Mouse (Mus musculus) layer of hippocampus, adult 11-12 months (tissue): ENCODE data around the gene Ntn1.

Experiments used
- DNase-seq: peaks from one replicate; pipeline ENCODE4 v3.0.0; 2022; ENCODE audit warnings: low spot score

Ntn1 gene

DNA sequence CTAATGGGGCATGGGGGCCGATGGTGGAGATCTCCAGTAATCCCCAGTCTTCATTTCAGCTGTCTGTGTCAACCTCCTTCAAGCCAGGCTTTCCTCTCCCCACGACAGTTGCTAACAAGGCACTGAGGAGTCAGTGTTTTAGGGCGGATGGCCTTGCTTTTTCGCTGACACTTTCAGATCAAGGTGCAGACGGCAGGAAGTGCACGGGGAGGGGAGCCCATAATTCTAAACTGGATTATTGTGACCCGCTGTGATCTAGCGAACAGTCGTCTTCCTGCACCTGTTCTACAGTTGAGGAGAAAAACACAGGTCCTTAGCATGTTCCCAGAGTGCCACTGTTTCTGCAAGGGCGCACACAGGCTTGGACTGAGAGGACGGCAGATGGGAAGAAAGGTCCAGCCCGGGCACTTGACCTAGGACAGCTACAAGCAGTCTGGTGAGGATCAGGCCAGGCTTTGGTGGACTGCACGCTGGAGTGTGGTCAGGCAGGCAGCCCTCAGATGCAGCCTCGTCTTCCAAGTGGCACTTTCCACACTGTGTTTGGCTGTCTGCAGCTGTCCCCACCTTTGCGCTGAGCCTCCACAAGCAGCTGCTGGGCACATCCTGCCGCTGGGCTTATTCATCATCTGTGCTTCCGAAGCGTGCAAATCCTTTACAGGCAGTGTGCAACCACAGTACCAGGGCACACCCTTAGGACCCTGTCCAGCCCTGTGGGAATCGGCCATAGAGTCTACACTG is 129.7 kb downstream of the Ntn1 start:
- no peak for DNase-seq

DNA sequence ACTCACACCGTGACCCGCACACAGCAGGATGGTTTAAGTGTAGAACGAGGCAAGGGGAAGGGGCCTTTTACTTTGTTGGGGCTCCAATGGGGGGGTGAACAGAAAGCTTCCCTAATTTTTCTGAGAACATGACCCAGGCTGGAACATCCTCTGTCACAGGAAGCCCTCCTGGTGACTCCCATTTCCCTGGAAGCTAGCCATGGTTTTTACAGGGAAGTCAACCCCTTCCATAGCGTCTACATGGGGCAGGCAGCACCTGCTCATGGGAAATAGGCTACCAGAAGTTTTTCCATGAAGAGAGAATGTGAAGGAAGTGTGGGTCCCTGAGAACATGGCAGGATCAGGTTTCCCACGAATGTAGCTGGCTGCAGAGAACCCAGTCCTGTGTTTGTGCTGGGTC is 136.3 kb downstream of the Ntn1 start:
- no peak for DNase-seq

DNA sequence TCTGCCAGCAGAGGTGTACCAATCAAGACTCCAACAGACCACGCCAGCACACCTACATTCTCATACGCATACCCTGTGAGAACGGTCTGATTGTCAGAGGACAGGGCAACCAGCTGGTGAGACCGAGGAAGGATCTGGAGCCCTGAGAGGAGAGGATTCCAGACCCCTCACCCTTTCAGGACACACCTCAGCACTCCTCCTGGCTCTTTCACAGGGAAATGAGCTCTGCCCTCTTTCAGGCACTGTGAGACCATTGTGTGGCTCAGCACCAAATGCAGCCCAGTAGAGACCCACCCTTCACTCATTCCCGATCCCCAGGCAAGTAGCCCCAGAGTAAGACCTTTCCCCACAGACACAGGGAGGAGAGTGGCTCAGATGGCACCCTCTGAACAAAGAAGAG is 137.5 kb downstream of the Ntn1 start:
- DNase-seq, result no peak

DNA sequence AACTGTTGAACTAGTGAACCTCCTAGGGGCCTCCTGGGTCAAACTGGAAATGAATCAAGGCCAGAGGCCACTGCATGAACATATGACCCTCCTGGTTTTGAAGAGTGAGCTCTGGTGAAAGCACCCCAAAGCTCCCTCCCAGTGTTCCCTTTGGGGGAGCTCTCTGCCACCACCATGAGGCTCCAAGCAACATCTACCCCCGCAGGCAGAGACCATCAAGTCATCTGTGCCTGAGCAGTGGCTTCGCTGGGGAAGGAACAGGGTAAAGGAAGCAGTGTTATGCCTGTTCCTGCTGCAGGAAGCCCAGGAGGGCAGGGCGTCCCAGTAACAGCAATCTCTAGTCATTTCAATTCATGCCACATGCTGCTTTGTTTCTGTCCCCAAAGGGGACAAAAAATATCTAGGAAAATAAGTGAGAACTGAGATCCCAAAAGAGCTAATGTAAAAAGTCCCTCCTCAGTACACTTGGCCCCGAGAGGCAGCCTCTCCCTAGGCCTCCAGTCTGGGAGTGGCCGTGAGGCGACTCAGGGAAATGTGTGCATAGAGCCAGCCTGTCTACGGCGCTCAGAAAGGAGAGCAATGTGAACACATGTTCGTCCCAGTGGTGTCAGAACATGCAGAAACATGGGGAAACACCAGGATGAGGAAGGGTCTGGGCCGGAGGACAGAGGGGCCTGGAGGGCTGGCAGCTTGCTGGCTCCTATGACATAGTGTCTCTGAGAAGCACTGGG is 139.3 kb downstream of the Ntn1 start:
- no peak for DNase-seq

DNA sequence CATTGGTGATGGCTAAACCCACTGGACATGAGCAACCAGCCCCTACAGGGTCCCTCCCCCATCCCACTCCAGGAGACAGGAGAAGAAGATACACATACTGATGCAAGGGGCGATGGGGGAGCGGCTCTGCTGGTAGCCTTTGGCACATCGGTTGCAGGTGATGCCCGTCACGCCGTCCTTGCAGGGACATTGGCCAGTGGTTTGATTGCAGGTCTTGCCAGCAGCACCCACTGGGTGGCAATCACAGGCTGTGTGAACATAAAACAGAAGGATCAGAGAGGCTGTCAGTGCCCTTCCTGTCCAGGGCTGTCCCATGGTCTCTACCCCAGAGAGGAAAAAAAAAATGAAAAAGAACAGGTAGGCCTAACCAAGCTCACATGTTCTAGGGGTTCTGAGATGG is 140.2 kb downstream of the Ntn1 start:
- DNase-seq, result no peak

DNA sequence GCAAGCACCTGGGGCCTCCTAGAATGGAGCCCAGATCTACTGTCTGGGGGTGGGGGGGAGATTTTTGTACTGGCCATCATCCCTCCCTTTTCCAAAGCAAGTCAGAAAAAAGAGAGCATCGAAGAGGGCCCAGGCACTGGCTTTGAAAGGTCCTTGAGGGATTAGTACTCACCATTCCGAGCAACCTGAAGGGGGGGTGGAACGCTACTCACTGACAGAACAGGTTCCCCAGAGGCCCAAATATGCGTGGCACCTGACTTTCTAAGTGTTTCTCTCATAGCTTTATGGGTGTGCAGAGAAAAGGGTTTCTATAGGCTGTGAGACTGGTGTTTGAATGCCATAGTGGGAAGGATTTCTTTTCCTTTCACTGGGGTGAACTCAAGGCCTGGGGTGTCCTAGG is 142.1 kb downstream of the Ntn1 start:
- DNase-seq, result no peak

DNA sequence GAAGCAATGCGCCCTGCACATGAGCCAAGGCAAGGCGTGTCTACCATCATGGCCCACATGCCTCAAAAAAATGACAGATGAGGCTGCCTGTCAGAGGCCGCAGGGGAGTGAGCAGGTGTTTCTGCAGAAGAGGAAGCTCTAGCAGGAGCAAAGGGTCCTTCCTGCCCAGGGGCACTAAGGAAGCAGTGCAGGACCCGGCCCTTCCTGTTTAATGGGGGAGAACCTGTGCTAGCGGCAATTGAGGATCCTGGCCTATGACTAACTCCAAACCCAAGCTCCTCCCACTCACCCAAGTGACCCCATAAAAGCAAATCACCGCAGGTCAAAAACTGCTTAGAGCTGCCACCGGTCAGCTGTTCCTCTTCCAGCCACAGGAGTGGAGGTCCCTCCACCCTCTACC is 147.1 kb downstream of the Ntn1 start:
- DNase-seq, result no peak

DNA sequence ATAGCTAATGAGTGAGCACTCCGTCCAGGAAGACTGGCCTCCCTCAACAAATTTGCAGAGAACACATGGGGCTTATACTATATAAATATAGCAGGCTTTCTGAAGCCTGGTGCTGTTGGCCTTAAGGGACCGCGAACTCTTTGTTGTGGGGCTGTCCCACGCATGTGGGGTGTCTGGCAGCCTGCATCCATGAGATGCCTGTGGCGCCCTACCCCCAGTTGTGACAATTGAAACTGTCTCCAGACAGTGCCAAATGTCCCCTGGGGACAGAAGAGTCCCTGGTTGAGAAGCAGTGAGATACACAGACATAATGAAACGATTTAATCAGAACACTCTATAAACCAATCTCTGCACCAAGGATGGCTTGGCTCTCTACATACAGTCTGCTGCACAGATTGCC is 150.5 kb downstream of the Ntn1 start:
- DNase-seq, result no peak

DNA sequence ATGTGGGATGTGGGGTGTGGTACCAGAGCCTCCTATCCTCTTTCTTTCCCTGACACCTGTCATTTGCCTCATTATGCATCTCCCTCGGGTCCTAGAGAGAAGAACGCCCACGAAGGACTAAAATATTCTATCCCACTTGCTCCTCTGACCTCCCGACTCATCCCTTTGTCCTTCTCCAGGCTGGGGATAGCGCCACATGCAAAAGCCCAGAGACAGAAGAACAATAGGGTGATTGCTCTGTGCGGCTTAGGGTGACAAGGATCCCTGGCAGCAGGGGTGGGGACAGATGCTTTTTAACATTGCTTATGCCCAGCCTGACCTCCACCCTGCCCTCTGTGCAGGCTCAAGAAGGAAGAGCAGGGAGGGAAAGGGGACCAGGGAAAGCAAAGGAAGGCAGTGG is 152.7 kb downstream of the Ntn1 start:
- no peak for DNase-seq

DNA sequence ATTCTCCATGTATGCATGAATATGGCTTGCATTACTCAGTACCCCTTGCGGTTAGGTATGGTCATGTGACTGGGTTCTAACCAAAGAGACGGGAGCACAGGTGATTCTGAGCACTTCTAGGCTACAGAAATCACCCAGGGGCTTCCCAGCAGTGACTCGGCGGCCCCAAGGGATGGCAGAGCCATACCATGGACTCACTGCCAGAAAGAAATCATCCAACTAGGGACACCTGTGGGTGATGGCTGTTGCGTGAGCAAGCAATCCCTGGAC is 155.7 kb downstream of the Ntn1 start:
- DNase-seq, result no peak

DNA sequence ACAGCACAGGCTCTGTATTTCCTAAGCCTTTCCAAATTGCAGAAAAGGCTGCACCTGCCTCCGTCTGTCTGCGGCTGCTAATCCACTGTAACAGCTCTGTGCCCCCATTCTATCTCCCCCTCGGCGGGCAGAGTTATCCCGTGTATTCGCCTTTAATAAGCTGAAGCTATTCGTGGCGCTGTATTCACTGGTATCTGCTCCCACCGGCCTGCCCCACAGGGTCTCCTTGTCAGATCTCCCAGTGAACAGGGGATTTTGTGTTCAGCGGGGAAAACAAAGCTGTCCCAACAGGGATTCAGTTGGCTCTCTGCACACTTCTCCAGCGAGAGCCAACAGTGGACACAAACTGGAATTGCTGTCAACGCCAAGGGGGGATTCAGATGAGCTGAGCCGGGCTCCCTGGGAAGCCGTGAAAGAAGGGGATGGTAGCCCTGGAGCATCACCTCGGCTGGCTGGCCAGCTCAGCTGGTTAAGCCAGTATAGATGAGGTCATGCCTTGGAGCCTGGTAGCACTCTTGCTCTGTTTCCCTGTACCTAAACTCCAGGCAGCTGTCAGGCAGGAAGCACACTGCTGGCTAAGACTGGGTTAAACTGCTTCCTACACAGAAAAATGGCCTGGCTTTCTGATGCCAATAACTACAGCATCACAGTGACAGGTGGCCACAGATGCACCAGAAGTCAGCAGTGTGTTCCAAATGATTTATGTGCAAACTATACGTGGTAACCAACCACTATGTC is 156.2 kb downstream of the Ntn1 start:
- DNase-seq, result no peak

DNA sequence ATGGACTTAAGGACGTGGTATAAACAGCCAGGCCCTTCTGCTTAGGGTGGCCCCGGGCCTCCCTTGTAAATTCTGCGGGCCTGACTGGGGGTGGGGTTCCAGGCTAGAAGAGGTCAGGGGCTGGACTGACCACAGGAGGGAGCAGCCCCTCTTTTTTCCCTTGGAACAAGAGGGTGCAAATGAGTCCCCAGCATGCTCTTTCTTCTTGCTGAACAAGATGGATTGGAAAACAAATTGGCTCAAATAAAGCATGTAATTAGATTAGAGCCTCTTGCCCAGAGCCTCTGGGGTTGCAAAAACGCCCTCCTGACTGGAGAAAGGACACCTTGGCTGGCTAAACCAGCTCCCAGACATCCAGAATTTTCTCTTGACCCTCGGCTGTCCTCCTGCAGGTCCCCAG is 160.9 kb downstream of the Ntn1 start:
- no peak for DNase-seq

DNA sequence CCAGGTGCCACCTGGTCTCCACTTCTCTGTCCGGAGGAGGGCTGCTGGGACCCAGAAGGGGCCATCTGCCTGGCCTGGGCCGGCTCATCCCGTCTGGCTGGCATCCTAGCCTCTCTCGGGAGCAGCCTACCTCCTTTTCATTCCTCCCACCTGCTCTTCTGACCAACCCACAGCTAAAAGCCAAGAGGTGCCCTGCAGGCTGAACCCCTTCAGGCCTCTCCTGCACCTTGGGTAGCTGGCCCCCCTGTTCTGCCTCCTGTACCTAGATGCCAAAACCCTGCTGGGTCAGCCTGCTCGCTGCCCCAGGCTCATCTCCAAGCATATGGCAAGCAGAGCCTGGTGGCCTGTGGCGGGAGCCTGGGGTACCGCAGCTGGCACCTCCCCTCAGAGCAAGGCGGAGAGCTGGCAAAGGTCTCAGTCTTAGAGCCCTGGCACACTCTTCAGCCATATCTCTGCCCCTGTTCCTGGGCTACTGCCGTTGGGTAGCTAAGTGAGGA is 167.1 kb downstream of the Ntn1 start:
- DNase-seq, result no peak

DNA sequence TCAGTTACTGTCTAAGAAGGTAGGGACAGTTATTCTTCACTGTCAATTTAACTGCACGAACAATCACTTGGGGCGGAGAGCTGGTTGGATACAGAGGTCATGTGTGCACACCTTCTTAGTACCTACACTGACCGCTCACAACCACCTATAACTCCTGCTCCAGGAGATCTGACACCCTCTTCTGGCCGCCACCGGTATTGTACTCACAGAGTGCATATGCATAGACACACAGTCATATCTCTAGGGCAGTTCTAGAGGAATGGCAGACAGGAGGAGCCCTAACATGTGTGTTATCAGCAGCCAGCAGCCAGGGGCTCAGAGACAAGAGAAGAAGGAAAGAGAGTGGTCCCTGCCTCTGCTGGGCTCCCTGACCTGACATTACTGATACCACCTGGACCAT is 169.1 kb downstream of the Ntn1 start:
- DNase-seq, result no peak

DNA sequence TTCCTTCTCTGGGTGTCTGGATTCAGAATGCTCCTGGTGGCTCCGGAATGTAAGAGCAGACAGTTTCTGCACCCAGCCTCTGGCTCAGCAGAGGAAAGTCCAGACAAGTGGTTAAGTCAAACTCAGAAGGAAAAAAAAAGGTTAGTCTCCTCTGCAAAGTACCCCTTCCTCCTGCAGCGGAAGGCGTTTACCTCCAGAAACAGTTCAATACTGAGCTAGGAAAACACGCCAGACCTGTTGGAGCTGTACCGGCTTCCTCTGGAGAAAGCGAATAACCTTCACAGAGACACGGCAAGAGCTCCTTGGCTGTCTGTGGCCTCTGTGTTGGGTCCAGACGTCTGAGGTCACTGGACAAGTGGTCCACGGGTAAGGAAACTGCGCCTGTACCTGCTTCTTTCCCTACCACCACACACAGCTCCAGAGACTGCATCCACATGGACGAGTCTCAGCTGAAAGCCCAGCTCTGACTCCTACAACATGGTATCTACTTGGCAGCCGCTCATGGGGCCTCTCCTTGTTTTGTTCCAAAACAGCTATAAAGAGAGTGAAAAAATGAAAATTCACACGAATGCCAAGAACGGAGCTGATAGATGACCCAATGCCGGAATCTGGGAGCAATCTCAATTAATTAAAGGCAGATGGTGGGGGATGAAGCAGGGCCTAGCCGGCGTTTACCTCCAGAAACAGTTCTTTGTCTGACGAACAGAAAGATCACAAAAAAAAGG is 171.5 kb downstream of the Ntn1 start:
- no peak for DNase-seq

DNA sequence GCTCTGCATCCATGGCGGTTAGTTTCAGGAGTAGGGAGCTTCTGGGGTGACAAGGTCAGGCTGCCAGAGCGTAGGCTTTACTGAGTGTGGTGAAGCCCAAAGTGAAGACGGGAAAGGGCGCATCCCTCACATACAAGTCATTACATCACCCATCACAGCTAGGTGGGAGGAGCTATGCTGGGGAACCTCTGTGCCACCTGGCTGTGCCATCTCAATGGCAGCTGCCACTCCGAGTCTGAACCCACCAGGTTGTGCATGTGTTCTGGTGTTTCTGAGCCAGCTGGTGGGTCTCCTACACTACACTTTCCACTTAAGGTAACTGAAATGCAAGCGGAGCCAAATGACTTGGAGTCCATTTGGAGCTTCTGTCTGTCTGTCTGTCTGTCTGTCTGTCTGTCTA is 172.8 kb downstream of the Ntn1 start:
- no peak for DNase-seq

DNA sequence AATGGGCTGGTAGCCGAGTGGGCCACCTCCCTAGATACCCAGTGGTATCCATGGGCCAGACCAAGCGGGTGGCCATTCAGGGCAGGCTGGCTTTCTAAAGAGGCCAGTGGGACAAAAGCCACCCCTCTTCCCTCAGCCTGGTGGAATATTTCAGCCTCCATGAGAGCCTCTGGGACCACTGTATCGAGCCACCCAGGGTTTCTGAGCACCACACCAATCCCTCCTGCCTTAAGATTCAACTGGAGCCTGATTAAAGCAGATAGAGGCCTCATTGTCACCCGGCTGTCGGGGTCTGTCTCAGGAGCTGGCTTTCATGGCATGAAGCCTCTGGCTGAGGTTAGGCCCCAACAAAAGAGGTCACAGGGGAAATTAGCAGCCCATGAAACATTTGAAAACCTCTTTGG is 174.0 kb downstream of the Ntn1 start:
- DNase-seq, result no peak

DNA sequence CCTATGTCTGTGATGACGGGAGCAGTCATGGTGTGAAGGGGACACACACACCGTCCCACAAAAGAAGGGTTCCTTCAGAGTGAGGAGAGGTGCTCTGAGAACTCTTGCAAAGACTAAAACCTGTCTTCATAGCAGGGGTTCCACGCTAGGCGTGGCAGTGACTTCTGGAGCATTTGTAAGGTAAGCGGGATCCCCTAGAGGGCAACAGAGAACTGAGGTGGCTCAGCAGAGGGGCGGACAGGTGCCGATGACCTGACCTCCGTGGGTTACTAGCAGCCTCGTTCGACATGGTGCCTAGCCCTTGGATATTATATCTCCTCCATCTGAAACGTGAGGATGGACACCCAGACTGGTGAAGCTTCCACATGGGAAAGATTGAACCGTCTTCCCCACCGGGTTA is 177.5 kb downstream of the Ntn1 start:
- no peak for DNase-seq

DNA sequence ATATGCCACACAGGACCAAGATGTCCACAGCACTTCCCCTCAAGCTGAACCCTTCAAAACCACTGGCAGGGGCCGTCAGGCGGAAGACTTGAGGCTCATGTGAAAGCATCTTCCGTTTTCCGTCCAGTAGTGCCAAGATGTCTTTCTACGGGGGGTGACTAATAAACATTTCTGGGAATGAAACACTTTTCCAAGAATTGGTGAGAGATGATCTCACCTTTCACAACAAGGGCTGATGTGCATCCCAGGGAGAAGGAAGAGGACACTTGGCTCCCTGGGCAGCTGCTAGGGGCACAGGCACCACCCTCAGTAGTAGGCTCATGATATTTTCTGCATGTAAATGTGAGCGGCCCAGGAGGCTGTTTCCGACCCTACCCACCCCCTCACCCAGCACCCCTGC is 178.4 kb downstream of the Ntn1 start:
- no peak for DNase-seq

DNA sequence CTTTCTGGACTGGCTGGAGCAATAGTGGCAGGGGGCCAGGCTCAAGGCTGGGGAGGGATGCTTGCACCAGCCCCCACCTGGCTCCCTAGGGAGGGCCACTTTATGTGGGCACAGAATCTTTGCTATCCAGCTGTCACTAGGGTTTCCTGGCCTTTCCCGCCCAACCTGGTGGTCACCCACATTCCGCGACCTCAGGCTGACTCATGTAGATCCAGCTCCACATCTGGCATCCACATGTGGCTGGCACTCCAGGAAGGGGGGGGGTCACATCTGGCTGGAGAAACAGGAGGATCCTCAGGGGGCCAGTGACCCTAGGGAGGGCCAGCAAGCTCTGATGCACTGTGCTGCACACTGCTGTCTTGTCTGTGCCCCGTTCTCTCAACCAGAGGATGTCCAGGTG is 179.9 kb downstream of the Ntn1 start:
- no peak for DNase-seq

DNA sequence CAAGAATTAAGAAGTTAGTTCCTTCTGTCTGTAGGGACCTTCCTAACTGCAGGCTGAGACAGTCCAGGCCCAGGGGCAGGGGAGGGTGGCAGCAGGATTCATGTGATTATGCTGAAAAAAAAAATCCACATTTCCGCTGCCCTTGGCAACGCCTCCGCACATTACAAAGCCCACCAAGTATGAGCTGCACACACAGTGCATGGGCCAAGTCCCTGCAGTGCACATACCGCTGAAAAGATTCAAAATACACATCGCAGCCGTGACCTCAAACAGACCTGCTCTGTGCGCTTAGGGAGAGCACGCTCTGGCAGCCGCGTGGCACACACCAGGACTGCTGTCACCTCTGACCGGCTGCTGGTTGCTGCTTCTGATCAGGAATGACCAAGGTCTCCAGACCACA is 184.6 kb downstream of the Ntn1 start:
- DNase-seq, result no peak

DNA sequence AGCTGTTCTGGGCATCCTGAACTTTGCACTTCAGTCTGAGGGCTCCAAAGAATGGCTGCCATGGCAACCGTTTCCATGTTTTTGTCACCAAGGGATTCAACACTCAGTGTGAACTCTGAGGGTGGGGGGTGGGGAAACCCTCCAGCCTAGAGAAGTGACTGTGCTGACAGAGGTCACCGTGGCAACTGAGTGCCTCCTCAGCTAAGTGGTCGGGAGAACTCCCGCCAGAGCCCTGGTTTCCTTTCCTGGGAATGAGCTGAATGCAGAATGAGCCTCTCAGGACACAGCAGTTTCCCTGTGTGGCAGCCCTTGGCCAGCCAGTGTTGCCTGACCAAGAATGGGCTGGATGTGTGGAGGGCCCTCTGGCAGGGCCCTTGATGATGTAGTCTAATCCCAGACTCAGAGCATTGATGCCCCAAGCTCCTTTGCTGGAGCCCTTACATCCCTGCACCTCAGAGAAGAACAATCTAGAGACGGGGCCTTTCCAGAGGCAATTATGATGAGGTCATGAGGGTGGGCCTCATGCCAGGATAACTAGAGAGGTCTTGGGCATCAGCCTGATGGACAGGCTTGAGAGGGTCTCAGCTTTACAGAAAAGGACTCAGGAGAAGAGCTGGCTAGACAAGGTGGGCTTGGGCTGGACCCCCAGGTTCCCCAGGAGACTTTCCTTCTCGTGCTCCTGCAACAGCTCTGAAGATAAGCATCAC is 185.3 kb downstream of the Ntn1 start:
- DNase-seq, result no peak
